In genomic region chr6:103947474-103947873, GRCm38 (mm10) we compare ENCODE assay signal across 21 mouse cellular contexts.
DNase-seq lines count a peak whose midpoint lies in the region; ATAC-seq and TF ChIP-seq lines count a peak whose summit lies in the region.
"Had no signal": no experiment of that assay in that cellular context is flagged by ENCODE, and none has a peak within 500 bp of the region (broad histone marks: within the 10 kb centered on the region; RNA-seq: fewer than 3 reads in every experiment).

No protein-coding gene starts in this region.

- H3K9ac ChIP-seq in lung, embryonic 14.5 days = no peak overlapping the region
- no peak overlapping the region for H3K9ac ChIP-seq in lung, embryonic 15.5 days
- no peak overlapping the region for H3K9ac ChIP-seq in lung, embryonic 16.5 days (ENCODE audit: low read length)
- no peak overlapping the region for H3K9ac ChIP-seq in lung, postnatal 0 days (replicated peaks; ENCODE audit: low read depth)

- 60% methylated on average over 3 of the region's 3 CpGs for WGBS in lung, embryonic 14.5 days
- WGBS in lung, embryonic 15.5 days = 49% methylated on average over 3 of the region's 3 CpGs
- 47% methylated on average over 3 of the region's 3 CpGs for WGBS in lung, embryonic 16.5 days
- WGBS in lung, postnatal 0 days = 46% methylated on average over 3 of the region's 3 CpGs

- H3K27me3 ChIP-seq in lung, embryonic 14.5 days (ENCODE audit: insufficient read depth, low read length) = no peaks in the 10 kb centered on the region
- no peaks in the 10 kb centered on the region for H3K27me3 ChIP-seq in lung, embryonic 15.5 days
- H3K27me3 ChIP-seq in lung, embryonic 16.5 days (ENCODE audit: control insufficient read depth, insufficient read depth, low read depth, low read length) = no peaks in the 10 kb centered on the region
- H3K27me3 ChIP-seq in lung, postnatal 0 days (replicated peaks; ENCODE audit: insufficient read depth, low read length) = no peaks in the 10 kb centered on the region
- H3K27me3 ChIP-seq: CH12.LX had no signal

- peak; percentile 69; the same call in 1 of the 2 replicates for ATAC-seq in lung, embryonic 14.5 days (ENCODE audit: insufficient read depth)
- ATAC-seq in lung, embryonic 15.5 days (ENCODE audit: borderline replicate concordance, extremely low read depth, low FRiP score, low TSS enrichment) = peak; percentile 59; the same call in 1 of the 2 replicates
- peak; percentile 70; the same call in 1 of the 2 replicates for ATAC-seq in lung, embryonic 16.5 days (ENCODE audit: low read depth)
- no peak for ATAC-seq in lung, postnatal 0 days
- ATAC-seq: activated CD4-positive, CD25-positive, alpha-beta regulatory T cell, adult 4 months; CD4-positive, CD25-positive, alpha-beta regulatory T cell, adult 4 months; Patski had no signal

- H3K4me3 ChIP-seq in lung, embryonic 14.5 days (ENCODE audit: low read depth, low read length) = no peak overlapping the region
- no peak overlapping the region for H3K4me3 ChIP-seq in lung, embryonic 15.5 days
- H3K4me3 ChIP-seq in lung, embryonic 16.5 days (ENCODE audit: low read length) = no peak overlapping the region
- no peak overlapping the region for H3K4me3 ChIP-seq in lung, postnatal 0 days (ENCODE audit: low read depth, low read length)

- TF ChIP-seq EP300 in lung, postnatal 0 days (IDR thresholded peaks at IDR 0.05) = no peak

- no peak overlapping the region for H3K4me2 ChIP-seq in lung, embryonic 14.5 days
- no peak overlapping the region for H3K4me2 ChIP-seq in lung, embryonic 15.5 days
- H3K4me2 ChIP-seq in lung, embryonic 16.5 days (ENCODE audit: low read depth, low read length) = no peak overlapping the region
- no peak overlapping the region for H3K4me2 ChIP-seq in lung, postnatal 0 days (replicated peaks; ENCODE audit: low read depth, low read length)

- TF ChIP-seq CTCF in lung, embryonic 14.5 days (IDR thresholded peaks at IDR 0.05; ENCODE audit: low read depth) = no peak
- TF ChIP-seq CTCF in lung, postnatal 0 days (IDR thresholded peaks at IDR 0.05) = no peak

- no peaks in the 10 kb centered on the region for H3K4me1 ChIP-seq in lung, embryonic 14.5 days (ENCODE audit: insufficient read depth)
- no peaks in the 10 kb centered on the region for H3K4me1 ChIP-seq in lung, embryonic 15.5 days
- H3K4me1 ChIP-seq in lung, embryonic 16.5 days (replicated peaks; ENCODE audit: control insufficient read depth, insufficient read depth, low read length) = 0 out of 2 replicates have a peak, but pooled peaks cover 2% of the 10 kb centered on the region
- no peaks in the 10 kb centered on the region for H3K4me1 ChIP-seq in lung, postnatal 0 days (ENCODE audit: insufficient read depth, low read depth, low read length)

- H3K36me3 ChIP-seq in lung, embryonic 14.5 days (ENCODE audit: insufficient read depth) = no peaks in the 10 kb centered on the region
- no peaks in the 10 kb centered on the region for H3K36me3 ChIP-seq in lung, embryonic 15.5 days
- H3K36me3 ChIP-seq in lung, embryonic 16.5 days (ENCODE audit: control insufficient read depth, insufficient read depth, low read length) = no peaks in the 10 kb centered on the region
- H3K36me3 ChIP-seq in lung, postnatal 0 days (ENCODE audit: insufficient read depth, low read length) = no peaks in the 10 kb centered on the region
- H3K36me3 ChIP-seq: G1E had no signal

- no peak overlapping the region for H3K27ac ChIP-seq in lung, embryonic 14.5 days (ENCODE audit: low read depth)
- H3K27ac ChIP-seq in lung, embryonic 15.5 days = no peak overlapping the region
- H3K27ac ChIP-seq in lung, embryonic 16.5 days (ENCODE audit: low read length) = no peak overlapping the region
- no peak overlapping the region for H3K27ac ChIP-seq in lung, postnatal 0 days (ENCODE audit: low read length)

- peak; percentile 55 for DNase-seq in lung, embryonic 14.5 days
- DNase-seq in lung, adult 18-20 months = no peak
- no peak for DNase-seq in lung, postnatal 4 days
- DNase-seq in lung, postnatal 0 days (ENCODE audit: low spot score) = no peak
- DNase-seq: adrenal gland, adult 2 months; adrenal gland, adult 8-10 months; adrenal gland, postnatal 10 days; adrenal gland, postnatal 14 days; adrenal gland, postnatal 25 days; adrenal gland, postnatal 36 days; B cell, adult 2 months; cerebellum, adult 11 months; cerebellum, adult 11-12 months; cerebellum, adult 18-20 months had no signal

- H3K9me3 ChIP-seq in lung, embryonic 14.5 days (ENCODE audit: low read depth, low read length) = no peaks in the 10 kb centered on the region
- no peaks in the 10 kb centered on the region for H3K9me3 ChIP-seq in lung, embryonic 15.5 days
- no peaks in the 10 kb centered on the region for H3K9me3 ChIP-seq in lung, embryonic 16.5 days (ENCODE audit: control insufficient read depth, low read length)
- no peaks in the 10 kb centered on the region for H3K9me3 ChIP-seq in lung, postnatal 0 days (ENCODE audit: low read length)
- H3K9me3 ChIP-seq: G1E had no signal
